8 mouse cellular contexts compared by ENCODE assay signal in genomic region chr7:113048097-113048795, GRCm38 (mm10).
A peak's percentile ranks its signal among the peaks of the same experiment; 100 is the strongest.
DNase-seq lines count a peak whose midpoint lies in the region; ATAC-seq lines count a peak whose summit lies in the region.

No protein-coding gene starts in this region.

- peak; percentile 71; the same call in 1 of the 2 replicates for ATAC-seq in midbrain, embryonic 16.5 days
- no peak for ATAC-seq in liver, embryonic 11.5 days (replicated peaks; ENCODE audit: low FRiP score)

- WGBS in midbrain, embryonic 16.5 days, result 50% methylated on average over 4 of the region's 4 CpGs
- WGBS in liver, embryonic 11.5 days, result 84% methylated on average over 4 of the region's 4 CpGs

- DNase-seq in right cerebral cortex, postnatal 36 days (ENCODE audit: low spot score in 2 of 2), result peak; percentile 3 to 17
- DNase-seq in right cerebral cortex, adult 2 months (ENCODE audit: low spot score in 2 of 2), result no peak
- DNase-seq in fat pad, adult 2 months (ENCODE audit: extremely low read depth, low read depth, low spot score), result peak; percentile 97
- peak; percentile 20 to 22 for DNase-seq in layer of hippocampus, adult 8-10 months (ENCODE audit: low spot score in 2 of 2)
- no peak for DNase-seq in urinary bladder, postnatal 14 days (ENCODE audit: low spot score)
- DNase-seq in liver, embryonic 11.5 days (ENCODE audit: low spot score), result no peak
- no peak for DNase-seq in thymus, postnatal 4 days

- no peaks in the 10 kb centered on the region for H3K4me1 ChIP-seq in midbrain, embryonic 16.5 days (ENCODE audit: control insufficient read depth, insufficient read depth, low read length)
- H3K4me1 ChIP-seq in liver, embryonic 11.5 days (replicated peaks; ENCODE audit: control insufficient read depth, insufficient read depth, low read length), result no peaks in the 10 kb centered on the region

- no peaks in the 10 kb centered on the region for H3K36me3 ChIP-seq in midbrain, embryonic 16.5 days (ENCODE audit: control insufficient read depth, insufficient read depth, low read length)
- H3K36me3 ChIP-seq in liver, embryonic 11.5 days (ENCODE audit: control insufficient read depth, insufficient read depth, low read length), result no peaks in the 10 kb centered on the region

- no peak overlapping the region for H3K4me2 ChIP-seq in midbrain, embryonic 16.5 days (ENCODE audit: low read length)
- H3K4me2 ChIP-seq in liver, embryonic 11.5 days, result no peak overlapping the region

- no peaks in the 10 kb centered on the region for H3K27me3 ChIP-seq in midbrain, embryonic 16.5 days (ENCODE audit: control insufficient read depth, insufficient read depth, low read depth, low read length)
- no peaks in the 10 kb centered on the region for H3K27me3 ChIP-seq in liver, embryonic 11.5 days (replicated peaks; ENCODE audit: control insufficient read depth, insufficient read depth, low read length)

- H3K27ac ChIP-seq in midbrain, embryonic 16.5 days (ENCODE audit: low read length), result peak overlapping the region; percentile 33; the same call in 1 of the 2 replicates
- no peak overlapping the region for H3K27ac ChIP-seq in liver, embryonic 11.5 days (ENCODE audit: low read depth, low read length)

- H3K4me3 ChIP-seq in midbrain, embryonic 16.5 days (ENCODE audit: low read depth, low read length), result no peak overlapping the region
- H3K4me3 ChIP-seq in liver, embryonic 11.5 days (ENCODE audit: low read depth, low read length), result no peak overlapping the region

- H3K9me3 ChIP-seq in midbrain, embryonic 16.5 days (replicated peaks; ENCODE audit: control insufficient read depth, low read length, poor library complexity, severe bottlenecking), result no peaks in the 10 kb centered on the region
- no peaks in the 10 kb centered on the region for H3K9me3 ChIP-seq in liver, embryonic 11.5 days (ENCODE audit: control insufficient read depth, low read length)

- no peak overlapping the region for H3K9ac ChIP-seq in midbrain, embryonic 16.5 days (ENCODE audit: low read depth, low read length)
- no peak overlapping the region for H3K9ac ChIP-seq in liver, embryonic 11.5 days (ENCODE audit: low read depth, low read length)

Comparison
In these comparisons a context has a peak if more than half of its experiments do, and no peak if none do; other contexts are left out.
1. DNase-seq: peak in right cerebral cortex, postnatal 36 days (2 of 2), fat pad, adult 2 months (single experiment) and layer of hippocampus, adult 8-10 months (2 of 2); none in right cerebral cortex, adult 2 months (0 of 2), urinary bladder, postnatal 14 days (single experiment), liver, embryonic 11.5 days (single experiment) and thymus, postnatal 4 days (single experiment).